8 mouse cellular contexts compared by ENCODE assay signal in genomic region chr4:135306533-135306932, GRCm38 (mm10). TPM values are rescaled to one million over a fixed set of nuclear protein-coding genes. Genes with fewer than 3 reads are reported as not detected.
DNase-seq lines count a peak whose midpoint lies in the region; ATAC-seq and TF ChIP-seq lines count a peak whose summit lies in the region.
"Had no signal": no experiment of that assay in that cellular context is flagged by ENCODE, and none has a peak within 500 bp of the region (broad histone marks: within the 10 kb centered on the region; RNA-seq: fewer than 3 reads in every experiment).

No protein-coding gene starts in this region.

- H3K4me1 ChIP-seq in testis, adult 2 months (ENCODE audit: control insufficient read depth, insufficient read depth, low read length): peaks cover 40% of the 10 kb centered on the region
- no peaks in the 10 kb centered on the region for H3K4me1 ChIP-seq in midbrain, embryonic 14.5 days (ENCODE audit: control insufficient read depth, insufficient read depth, low read length)
- H3K4me1 ChIP-seq in midbrain, embryonic 11.5 days (ENCODE audit: control insufficient read depth, insufficient read depth, low read length): peaks cover 3% of the 10 kb centered on the region; the same call in 1 of the 2 replicates

- no peak for TF ChIP-seq CTCF in testis, adult 2 months (IDR thresholded peaks at IDR 0.05; ENCODE audit: control insufficient read depth, insufficient read depth, insufficient replicate concordance, low read depth, low read length)

- WGBS in midbrain, embryonic 14.5 days: 68% methylated on average over 4 of the region's 4 CpGs
- WGBS in midbrain, embryonic 11.5 days: 69% methylated on average over 4 of the region's 4 CpGs

- no peaks in the 10 kb centered on the region for H3K27me3 ChIP-seq in testis, adult 2 months (ENCODE audit: control insufficient read depth, insufficient read depth, low read length)
- H3K27me3 ChIP-seq in midbrain, embryonic 14.5 days (ENCODE audit: control insufficient read depth, insufficient read depth, low read length): no peaks in the 10 kb centered on the region
- H3K27me3 ChIP-seq in midbrain, embryonic 11.5 days (ENCODE audit: control insufficient read depth, insufficient read depth, low read length): no peaks in the 10 kb centered on the region
- H3K27me3 ChIP-seq: neural tube, embryonic 13.5 days had no signal

- peak overlapping the region; percentile 89 for H3K4me3 ChIP-seq in testis, adult 2 months (ENCODE audit: control insufficient read depth, low read depth, low read length)
- H3K4me3 ChIP-seq in midbrain, embryonic 14.5 days (replicated peaks; ENCODE audit: low read depth, low read length): no peak overlapping the region
- H3K4me3 ChIP-seq in midbrain, embryonic 11.5 days (ENCODE audit: low read depth, low read length): no peak overlapping the region
- H3K4me3 ChIP-seq: neural tube, embryonic 13.5 days had no signal

- ATAC-seq in midbrain, embryonic 14.5 days (ENCODE audit: low FRiP score, low TSS enrichment): no peak
- ATAC-seq in midbrain, embryonic 11.5 days (ENCODE audit: low FRiP score): no peak

- TF ChIP-seq POLR2A in testis, adult 2 months (IDR thresholded peaks at IDR 0.05; ENCODE audit: control insufficient read depth, low read depth, low read length): no peak

- DNase-seq in testis, postnatal 10 days (ENCODE audit: low spot score): no peak
- DNase-seq in heart, adult 8-10 months (ENCODE audit: low spot score): peak; percentile 74
- DNase-seq in liver: peak; percentile 23
- DNase-seq in midbrain, embryonic 14.5 days: no peak
- DNase-seq in thymus, postnatal 25 days: no peak
- no peak for DNase-seq in midbrain, embryonic 11.5 days (ENCODE audit: low spot score, missing footprints)

- H3K36me3 ChIP-seq in testis, adult 2 months (ENCODE audit: control insufficient read depth, insufficient read depth, low read length): no peaks in the 10 kb centered on the region
- no peaks in the 10 kb centered on the region for H3K36me3 ChIP-seq in midbrain, embryonic 14.5 days (ENCODE audit: control insufficient read depth, insufficient read depth, low read length)
- no peaks in the 10 kb centered on the region for H3K36me3 ChIP-seq in midbrain, embryonic 11.5 days (ENCODE audit: control insufficient read depth, insufficient read depth, low read length)
- H3K36me3 ChIP-seq: neural tube, embryonic 13.5 days had no signal

- H3K9me3 ChIP-seq in midbrain, embryonic 14.5 days (ENCODE audit: control insufficient read depth, low read length): no peaks in the 10 kb centered on the region
- no peaks in the 10 kb centered on the region for H3K9me3 ChIP-seq in midbrain, embryonic 11.5 days (ENCODE audit: control insufficient read depth, low read length)
- H3K9me3 ChIP-seq: neural tube, embryonic 13.5 days had no signal

- no peak overlapping the region for H3K9ac ChIP-seq in midbrain, embryonic 14.5 days (replicated peaks; ENCODE audit: low read length)
- H3K9ac ChIP-seq in midbrain, embryonic 11.5 days (ENCODE audit: low read length): no peak overlapping the region

- H3K4me2 ChIP-seq in midbrain, embryonic 14.5 days (ENCODE audit: low read length): no peak overlapping the region
- no peak overlapping the region for H3K4me2 ChIP-seq in midbrain, embryonic 11.5 days

- peak overlapping the region; percentile 98 for H3K27ac ChIP-seq in testis, adult 2 months (ENCODE audit: control insufficient read depth, insufficient read depth, low read depth, low read length)
- no peak overlapping the region for H3K27ac ChIP-seq in midbrain, embryonic 14.5 days (replicated peaks; ENCODE audit: low read depth, low read length)
- no peak overlapping the region for H3K27ac ChIP-seq in midbrain, embryonic 11.5 days (ENCODE audit: low read depth, low read length)
- H3K27ac ChIP-seq: neural tube, embryonic 13.5 days had no signal

RNA-seq across cellular contexts. Expression of gene Clic4, which starts 33.9 kb away (rescaled TPM):
- polyA plus RNA-seq in testis, adult 2 months (2012; rRNA removed): 20.9 and 21.0 TPM in 2 replicates
- total RNA-seq in heart, adult 8-10 months (2022): 100 to 1,000 TPM; 236 to 258 (median 249) TPM
- 34.9 and 61.9 TPM in 2 replicates for polyA plus RNA-seq in midbrain, embryonic 14.5 days (2014; fragmentation: Nextera tagmentation; extraction: Ambion mirVana)
- polyA plus RNA-seq in midbrain, embryonic 11.5 days (2014; fragmentation: Nextera tagmentation; extraction: Ambion mirVana): 168 and 173 TPM in 2 replicates

RNA-seq across cellular contexts. Expression of gene Srrm1, which starts 46.6 kb away (rescaled TPM):
- polyA plus RNA-seq in testis, adult 2 months (2012; rRNA removed): 23.5 and 25.7 TPM in 2 replicates
- total RNA-seq in heart, adult 8-10 months (2022): 10 to 100 TPM; 47.4 to 70.9 (median 55.8) TPM
- polyA plus RNA-seq in midbrain, embryonic 14.5 days (2014; fragmentation: Nextera tagmentation; extraction: Ambion mirVana): 160 and 179 TPM in 2 replicates
- 225 and 257 TPM in 2 replicates for polyA plus RNA-seq in midbrain, embryonic 11.5 days (2014; fragmentation: Nextera tagmentation; extraction: Ambion mirVana)

Comparison
In these comparisons a context has a peak if more than half of its experiments do, and no peak if none do; other contexts are left out.
1. DNase-seq: peak in heart, adult 8-10 months (single experiment) and liver (single experiment); none in testis, postnatal 10 days (single experiment), midbrain, embryonic 14.5 days (single experiment), thymus, postnatal 25 days (single experiment) and midbrain, embryonic 11.5 days (single experiment).